Mouse (Mus musculus): ENCODE measurements around the gene Exd1. TPM values are rescaled to one million over a fixed set of nuclear protein-coding genes. Genes with fewer than 3 reads are reported as not detected.

Gene Exd1
- polyA plus RNA-seq, 1 experiment from 2014 or later, result 0.11 TPM

Other genes starting within 250 kb of the Exd1 start
- gene Dll4, start 221.8 kb downstream of the Exd1 start, polyA plus RNA-seq (2015; fragmentation: Nextera tagmentation; extraction: Ambion mirVana), result 14.1 TPM in 2 replicates
- gene Chac1, start 196.4 kb downstream of the Exd1 start, polyA plus RNA-seq (2015; fragmentation: Nextera tagmentation; extraction: Ambion mirVana), result 0.42 and 0.50 TPM in 2 replicates
- 2.5 and 3.0 TPM in 2 replicates for gene Ino80, start 69.9 kb downstream of the Exd1 start, polyA plus RNA-seq (2015; fragmentation: Nextera tagmentation; extraction: Ambion mirVana)
- gene Chp1, start 70 bp upstream of the Exd1 start, polyA plus RNA-seq (2015; fragmentation: Nextera tagmentation; extraction: Ambion mirVana), result 52.3 and 52.5 TPM in 2 replicates
- 42.1 and 53.3 TPM in 2 replicates for gene Nusap1, start 70.7 kb upstream of the Exd1 start, polyA plus RNA-seq (2015; fragmentation: Nextera tagmentation; extraction: Ambion mirVana)
- gene Oip5, start 70.8 kb upstream of the Exd1 start, polyA plus RNA-seq (2015; fragmentation: Nextera tagmentation; extraction: Ambion mirVana), result 20.5 and 23.2 TPM in 2 replicates
- 62.3 and 69.0 TPM in 2 replicates for gene Ndufaf1, start 115.2 kb upstream of the Exd1 start, polyA plus RNA-seq (2015; fragmentation: Nextera tagmentation; extraction: Ambion mirVana)
- gene Rtf1, start 127.4 kb upstream of the Exd1 start, polyA plus RNA-seq (2015; fragmentation: Nextera tagmentation; extraction: Ambion mirVana), result 21.0 and 23.9 TPM in 2 replicates
- gene Itpka, start 194.7 kb upstream of the Exd1 start, polyA plus RNA-seq (2015; fragmentation: Nextera tagmentation; extraction: Ambion mirVana), result 1.7 and 2.7 TPM in 2 replicates
- 0.22 TPM in 1 of 2 replicates, not detected in the other for gene Ltk, start 212.8 kb upstream of the Exd1 start, polyA plus RNA-seq (2015; fragmentation: Nextera tagmentation; extraction: Ambion mirVana)
- gene Rpap1, start 239.9 kb upstream of the Exd1 start, polyA plus RNA-seq (2015; fragmentation: Nextera tagmentation; extraction: Ambion mirVana), result 17.2 and 18.3 TPM in 2 replicates

All from heart, embryonic 16.5 days (tissue).